Mouse (Mus musculus): ENCODE results near the gene Kcnk10.

DNA sequence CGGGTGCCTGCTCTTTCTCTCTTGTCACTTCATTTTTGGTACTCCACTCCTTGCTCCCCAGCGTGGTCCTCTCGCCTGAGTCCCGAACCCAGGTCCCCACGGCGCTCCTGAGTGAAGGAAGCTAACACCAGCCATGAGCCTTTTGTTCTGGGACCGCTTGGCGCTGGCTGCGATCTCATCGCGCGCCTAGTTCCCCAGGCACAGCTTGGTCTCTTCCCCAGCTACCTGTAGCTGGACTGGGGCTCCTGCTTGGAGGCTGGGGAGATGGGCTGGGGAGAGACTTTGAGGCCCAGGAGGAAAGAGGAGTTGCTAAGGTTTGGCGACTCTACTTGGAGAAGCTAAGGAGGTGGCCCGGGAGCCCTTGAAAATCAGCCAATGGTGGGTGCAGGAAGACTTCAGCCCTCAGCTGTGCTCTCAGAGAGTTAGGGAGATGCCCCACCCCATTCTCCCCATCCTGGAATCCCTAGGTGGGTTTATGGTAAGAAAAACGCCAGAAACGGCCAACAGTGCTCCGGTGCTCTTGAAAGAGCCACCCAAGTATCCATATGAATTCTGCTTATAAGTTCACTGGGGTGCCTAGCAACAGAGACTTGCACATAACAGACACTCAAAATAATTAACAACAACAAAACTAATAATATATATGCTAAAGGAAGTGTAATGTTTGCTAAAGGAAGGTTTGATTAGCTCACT is 2.8 kb downstream of the Kcnk10 start:
- TF ChIP-seq CTCF (IDR thresholded peaks at IDR 0.05; ENCODE audit: low read depth) = no peak
- TF ChIP-seq EP300 (IDR thresholded peaks at IDR 0.05; ENCODE audit: low read depth) = no peak

All from liver, postnatal 0 days (tissue).